Mouse (Mus musculus): ENCODE measurements at regions not wholly inside any gene's neighbourhood (a gene's known extent, or its start where the extent isn't known, plus 50 kb on each side); places are given as distances from the start of the nearest gene placed in this dataset.

DNA sequence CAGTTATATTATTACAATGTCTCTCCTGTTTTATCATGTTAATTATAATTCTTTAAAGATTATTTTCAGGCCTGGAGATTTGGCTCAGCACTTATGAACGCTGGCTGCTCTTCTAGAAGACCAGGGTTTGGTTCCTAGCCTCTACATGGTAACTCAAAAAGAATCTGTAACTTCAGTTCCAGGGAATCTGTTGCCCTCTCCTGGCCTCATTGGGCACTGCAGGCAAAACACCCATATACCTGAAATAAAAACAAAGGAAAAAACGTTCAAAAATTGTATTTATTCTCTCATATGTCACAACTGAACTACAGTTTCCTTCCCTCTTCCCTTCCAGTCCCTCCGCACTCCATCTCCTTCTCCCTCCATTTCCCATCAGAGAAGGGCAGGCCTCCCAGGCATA, 201.9 kb upstream of the Kit start:
- H3K4me3 ChIP-seq (ENCODE audit: control insufficient read depth in 1 of 2, insufficient read depth in 1 of 2, low read depth in 2 of 2, low read length in 2 of 2) = no peak overlapping the region

GRCm38 (mm10) chr5:75377311-75378300, 197.1 kb upstream of the Kit start:
- Histone ChIP-seq H3K4me1 (ENCODE audit: control insufficient read depth in 1 of 2, insufficient read depth in 2 of 2, low read length in 2 of 2) (no peaks in the 10 kb centered on the region), H3K4me3 (ENCODE audit: control insufficient read depth in 1 of 2, insufficient read depth in 1 of 2, low read depth in 2 of 2, low read length in 2 of 2) (no peak overlapping the region)

More for the DNA sequence above, 201.9 kb upstream of the Kit start:
- Histone ChIP-seq H3K9me3 (replicated peaks; ENCODE audit: insufficient read depth, low read length) (no peaks in the 10 kb centered on the region), H3K27me3 (ENCODE audit: control insufficient read depth in 1 of 2, insufficient read depth in 2 of 2, low read length in 2 of 2) (no peaks in the 10 kb centered on the region), H3K4me1 (ENCODE audit: control insufficient read depth in 1 of 2, insufficient read depth in 2 of 2, low read length in 2 of 2) (no peaks in the 10 kb centered on the region), H3K9ac (ENCODE audit: control insufficient read depth, low read depth, low read length, poor library complexity, severe bottlenecking) (no peak overlapping the region), H3K27ac (ENCODE audit: control insufficient read depth, low read depth, low read length) (no peak overlapping the region), H3K36me3 (ENCODE audit: control insufficient read depth in 1 of 2, insufficient read depth in 2 of 2, low read length in 2 of 2) (no peaks in the 10 kb centered on the region), H3K79me2 (ENCODE audit: control insufficient read depth, insufficient read depth, low read length, poor library complexity) (no peaks in the 10 kb centered on the region)
- DNase-seq (ENCODE audit: low read depth, low spot score) = peak; percentile 49
- TF ChIP-seq RAD21 (IDR thresholded peaks at IDR 0.05; ENCODE audit: low read depth, low read length) = peak; percentile 84
- no peak for TF ChIP-seq MAZ (IDR thresholded peaks at IDR 0.05; ENCODE audit: low read depth, low read length)
- no peak for TF ChIP-seq MYB (IDR thresholded peaks at IDR 0.05; ENCODE audit: low read depth, low read length)
- no peak for TF ChIP-seq GATA1 (IDR thresholded peaks at IDR 0.05; ENCODE audit: low read depth, low read length)
- TF ChIP-seq CHD2 (IDR thresholded peaks at IDR 0.05; ENCODE audit: low read length) = no peak
- no peak for TF ChIP-seq NELFE (IDR thresholded peaks at IDR 0.05; ENCODE audit: low read depth, low read length)
- peak; percentile 68 to 80 (median 77) for TF ChIP-seq CTCF (IDR thresholded peaks at IDR 0.05 in 2 of 3, conservative IDR thresholded peaks at IDR 0.05 in 1 of 3; ENCODE audit: control insufficient read depth in 1 of 3, insufficient read depth in 1 of 3, low read depth in 2 of 3, low read length in 3 of 3, poor library complexity in 1 of 3, severe bottlenecking in 1 of 3)
- peak; percentile 85 for TF ChIP-seq ZC3H11A (IDR thresholded peaks at IDR 0.05; ENCODE audit: low read depth, low read length)
- no peak for TF ChIP-seq USF2 (IDR thresholded peaks at IDR 0.05; ENCODE audit: borderline replicate concordance in 1 of 2, insufficient read depth in 1 of 2, low read depth in 1 of 2, low read length in 2 of 2)
- peak; percentile 89 for TF ChIP-seq SMC3 (IDR thresholded peaks at IDR 0.05; ENCODE audit: low read depth, low read length)
- no peak for TF ChIP-seq JUND (IDR thresholded peaks at IDR 0.05; ENCODE audit: low read depth, low read length)
- no peak for TF ChIP-seq TAL1 (IDR thresholded peaks at IDR 0.05; ENCODE audit: low read length)
- no peak for TF ChIP-seq POLR2AphosphoS2 (IDR thresholded peaks at IDR 0.05; ENCODE audit: low read length)

DNA sequence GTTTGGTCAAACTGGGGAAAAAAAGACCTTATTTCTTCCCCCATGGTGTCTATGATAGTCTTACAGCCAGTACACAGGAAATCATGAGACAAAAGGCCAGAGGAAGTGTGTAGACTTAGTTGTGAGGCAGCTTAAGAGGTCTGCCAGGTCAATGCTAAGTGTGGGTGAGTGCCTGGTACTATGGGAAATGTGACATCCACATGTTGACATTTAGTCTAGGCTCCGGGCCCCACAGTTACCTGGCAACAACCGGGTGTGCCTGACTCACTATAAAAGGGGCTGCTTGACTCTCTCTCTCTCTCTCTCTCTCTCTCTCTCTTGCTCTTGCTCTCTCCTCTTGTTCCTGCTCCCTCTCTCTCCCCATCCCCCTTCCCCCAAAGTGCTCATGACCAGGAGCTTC, 196.1 kb upstream of the Kit start:
- H3K27ac ChIP-seq (ENCODE audit: control insufficient read depth, low read depth, low read length) = no peak overlapping the region
- H3K4me3 ChIP-seq (ENCODE audit: control insufficient read depth in 1 of 2, insufficient read depth in 1 of 2, low read depth in 2 of 2, low read length in 2 of 2) = no peak overlapping the region
- no peaks in the 10 kb centered on the region for H3K27me3 ChIP-seq (ENCODE audit: control insufficient read depth in 1 of 2, insufficient read depth in 2 of 2, low read length in 2 of 2)
- DNase-seq (ENCODE audit: low read depth, low spot score) = no peak
- H3K9ac ChIP-seq (ENCODE audit: control insufficient read depth, low read depth, low read length, poor library complexity, severe bottlenecking) = no peak overlapping the region
- TF ChIP-seq ZC3H11A (IDR thresholded peaks at IDR 0.05; ENCODE audit: low read depth, low read length) (no peak), JUND (IDR thresholded peaks at IDR 0.05; ENCODE audit: low read depth, low read length) (no peak), MYC (IDR thresholded peaks at IDR 0.05; ENCODE audit: low read depth, low read length) (no peak), MAFK (IDR thresholded peaks at IDR 0.05; ENCODE audit: borderline replicate concordance, low read depth, low read length) (no peak), KAT2A (conservative IDR thresholded peaks at IDR 0.05; ENCODE audit: low read depth, low read length) (no peak), ZNF384 (IDR thresholded peaks at IDR 0.05; ENCODE audit: low read depth, low read length) (no peak), MAZ (IDR thresholded peaks at IDR 0.05; ENCODE audit: low read depth, low read length) (no peak), POLR2A (IDR thresholded peaks at IDR 0.05; ENCODE audit: control insufficient read depth in 1 of 2, insufficient read depth in 1 of 2, low read depth in 1 of 2, low read length in 2 of 2, poor library complexity in 1 of 2) (no peak)
- no peaks in the 10 kb centered on the region for H3K9me3 ChIP-seq (replicated peaks; ENCODE audit: insufficient read depth, low read length)
- no peaks in the 10 kb centered on the region for H3K36me3 ChIP-seq (ENCODE audit: control insufficient read depth in 1 of 2, insufficient read depth in 2 of 2, low read length in 2 of 2)
- no peaks in the 10 kb centered on the region for H3K4me1 ChIP-seq (ENCODE audit: control insufficient read depth in 1 of 2, insufficient read depth in 2 of 2, low read length in 2 of 2)
- H3K79me2 ChIP-seq (ENCODE audit: control insufficient read depth, insufficient read depth, low read length, poor library complexity) = no peaks in the 10 kb centered on the region

More at GRCm38 (mm10) chr5:75377311-75378300, 197.1 kb upstream of the Kit start:
- no peaks in the 10 kb centered on the region for H3K9me3 ChIP-seq (replicated peaks; ENCODE audit: insufficient read depth, low read length)
- no peak for DNase-seq (ENCODE audit: low read depth, low spot score)
- no peak overlapping the region for H3K9ac ChIP-seq (ENCODE audit: control insufficient read depth, low read depth, low read length, poor library complexity, severe bottlenecking)
- no peaks in the 10 kb centered on the region for H3K36me3 ChIP-seq (ENCODE audit: control insufficient read depth in 1 of 2, insufficient read depth in 2 of 2, low read length in 2 of 2)
- no peak overlapping the region for H3K27ac ChIP-seq (ENCODE audit: control insufficient read depth, low read depth, low read length)
- H3K79me2 ChIP-seq (ENCODE audit: control insufficient read depth, insufficient read depth, low read length, poor library complexity) = no peaks in the 10 kb centered on the region
- no peaks in the 10 kb centered on the region for H3K27me3 ChIP-seq (ENCODE audit: control insufficient read depth in 1 of 2, insufficient read depth in 2 of 2, low read length in 2 of 2)
- TF ChIP-seq TBP (IDR thresholded peaks at IDR 0.05; ENCODE audit: low read depth, low read length) (no peak), POLR2AphosphoS5 (IDR thresholded peaks at IDR 0.05; ENCODE audit: borderline replicate concordance, low read depth, low read length) (no peak)

Measured in MEL (cell line).